Mouse (Mus musculus) forebrain, postnatal 0 days (tissue): Measurements from ENCODE around the gene Lrrc75b. TPM values are rescaled to one million over a fixed set of nuclear protein-coding genes. Genes with fewer than 3 reads are reported as not detected.

ENCODE experiments used
- ATAC-seq: fragments of 200-750 bp; cut with Nextera tagmentation; 2 replicates; pipeline ENCODE4 v1.8.0; 2017; ENCODE audit warnings: mild to moderate bottlenecking, moderate library complexity
- DNase-seq: peaks from one replicate; pipeline ENCODE4 v3.0.0-alpha.2; 2015
- H3K27ac ChIP-seq: fragments of 300-500 bp; sonication (generic); 2 replicates; pipeline ENCODE4 v1.5.1; 2014; ENCODE audit warnings: low read depth, mild to moderate bottlenecking, antibody characterized with exemption, low read length, moderate library complexity, mixed read lengths
- H3K27me3 ChIP-seq: fragments of 300-500 bp; sonication (generic); 2 replicates; pipeline ENCODE4 v1.6.1; 2014; ENCODE audit warnings: mild to moderate bottlenecking, low read length, mixed read lengths; ENCODE audit not compliant: insufficient read depth
- H3K36me3 ChIP-seq: fragments of 300-500 bp; sonication (generic); 2 replicates; pipeline ENCODE4 v1.6.1; 2014; ENCODE audit warnings: mild to moderate bottlenecking, moderate library complexity; ENCODE audit not compliant: insufficient read depth
- H3K4me1 ChIP-seq: fragments of 300-500 bp; sonication (generic); 2 replicates; pipeline ENCODE4 v1.6.1; 2014; ENCODE audit warnings: antibody characterized with exemption; ENCODE audit not compliant: insufficient read depth
- H3K4me2 ChIP-seq: fragments of 300-500 bp; sonication (generic); 2 replicates; pipeline ENCODE4 v1.6.1; 2014; ENCODE audit warnings: low read depth, mild to moderate bottlenecking, moderate library complexity
- H3K4me3 ChIP-seq: fragments of 300-500 bp; sonication (generic); 2 replicates; pipeline ENCODE4 v1.5.1; 2014; ENCODE audit warnings: low read depth, low read length, mixed read lengths
- H3K9ac ChIP-seq: fragments of 300-500 bp; sonication (generic); 2 replicates; pipeline ENCODE4 v1.6.1; 2014; ENCODE audit warnings: mild to moderate bottlenecking
- H3K9me3 ChIP-seq: fragments of 300-500 bp; sonication (generic); 2 replicates; pipeline ENCODE4 v1.6.1; 2016; ENCODE audit warnings: low read length
- CTCF ChIP-seq: sonication (generic); IDR thresholded peaks from 2 replicates; pipeline ENCODE4 v1.5.1; 2016; ENCODE audit warnings: antibody characterized with exemption, control low read depth, low read depth
- WGBS: fragments of 180-500 bp; shearing (Covaris S2); extraction: QIAGEN DNeasy Blood & Tissue Kit; methylation state at CpG from one replicate; pipeline ENCODE4 v1.1.7; 2014; 5-methylcytosine and 5-hydroxymethylcytosine counted together
- polyA plus RNA-seq: library from polyadenylated mRNA; unstranded; fragments of >200 nt; fragmentation: Nextera tagmentation; extraction: Ambion mirVana; gene quantifications from 2 replicates; pipeline ENCODE4 v1.2.1, GENCODE M21; 2015
- total RNA-seq: library from RNA; depleted of rRNA; stranded (reverse); fragments of >200 nt; gene quantifications from 2 replicates; pipeline ENCODE4 v1.2.3, GENCODE M21; 2014; rRNA removed

The Lrrc75b gene
- total RNA-seq (20.0 and 24.2 TPM in 2 replicates), polyA plus RNA-seq (17.9 and 23.2 TPM in 2 replicates)

DNA sequence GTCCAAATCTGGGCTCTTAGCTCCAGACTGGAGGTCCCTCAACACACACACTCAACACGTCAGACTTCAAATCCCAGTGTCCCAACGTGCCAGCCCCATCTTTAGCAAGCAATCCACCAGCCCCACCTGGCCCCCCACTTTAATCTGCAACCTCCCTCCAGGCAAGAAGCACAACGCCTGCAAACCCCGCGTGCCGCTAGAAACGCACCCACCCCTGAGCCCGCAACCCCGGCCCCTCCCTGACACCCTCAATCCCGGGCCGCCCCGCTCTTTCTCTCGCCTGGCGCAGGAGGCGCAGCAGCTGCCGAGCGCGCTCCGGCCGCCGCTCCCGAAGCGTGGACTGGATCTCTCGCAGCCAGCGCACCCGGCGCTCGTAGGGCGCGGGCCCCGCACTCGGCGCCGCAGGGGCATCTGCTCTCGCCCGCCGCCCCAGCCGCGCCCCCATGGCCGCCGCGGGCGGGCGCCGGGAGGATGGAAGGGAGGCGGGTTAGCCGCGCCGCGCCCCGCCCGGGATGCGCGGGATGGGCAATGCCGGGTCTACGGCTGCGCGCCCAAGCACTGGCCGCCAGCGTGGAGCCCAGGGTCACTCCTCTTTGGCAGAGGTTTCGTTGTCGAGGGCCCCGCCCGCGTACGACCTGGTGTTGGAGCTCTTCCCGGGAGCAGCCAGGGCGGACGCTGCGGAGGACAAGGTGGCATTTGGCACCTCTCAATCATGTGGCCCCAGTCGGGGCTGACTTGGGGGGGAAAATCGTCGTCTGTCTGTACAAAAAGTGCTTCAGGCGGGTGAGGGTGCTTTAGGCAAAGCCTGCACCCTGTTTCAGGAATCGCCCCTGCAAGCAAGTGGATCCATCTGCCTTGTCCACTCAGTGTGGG is at the start of gene Lrrc75b:
Lrrc75b (minus strand) TSS at position 655 of the 873 bp plus-strand sequence.
- Histone ChIP-seq H3K4me3 (peak within 1 kb of the TSS; percentile 74), H3K4me1 (0 out of 2 replicates have a peak, but pooled peaks cover 23% of the 10 kb centered on the region), H3K9ac (peak within 1 kb of the TSS; percentile 83), H3K36me3 (peaks cover 12% of the 10 kb centered on the region), H3K9me3 (no peaks in the 10 kb centered on the region), H3K27ac (peak within 1 kb of the TSS; percentile 93), H3K4me2 (peak within 1 kb of the TSS; percentile 94), H3K27me3 (no peaks in the 10 kb centered on the region)
- TF ChIP-seq CTCF: peak; percentile 14; the same call in 1 of the 2 replicates
- DNase-seq: peak; percentile 72
- WGBS: under 1% methylated on average over 74 of the region's 75 CpGs
- peak; percentile 54 for ATAC-seq

GRCm38 (mm10) chr10:75608975-75609374 is 48.8 kb upstream of the Lrrc75b start:
- Histone ChIP-seq H3K4me3 (no peak overlapping the region), H3K4me1 (no peaks in the 10 kb centered on the region), H3K27me3 (no peaks in the 10 kb centered on the region), H3K9me3 (no peaks in the 10 kb centered on the region), H3K9ac (no peak overlapping the region), H3K4me2 (no peak overlapping the region), H3K27ac (no peak overlapping the region), H3K36me3 (no peaks in the 10 kb centered on the region)
- DNase-seq: no peak
- TF ChIP-seq CTCF: no peak
- ATAC-seq: no peak
- 95% methylated on average over 11 of the region's 11 CpGs for WGBS

GRCm38 (mm10) chr10:75607253-75607652 is 47.1 kb upstream of the Lrrc75b start:
- Histone ChIP-seq H3K27ac (no peak overlapping the region), H3K36me3 (no peaks in the 10 kb centered on the region), H3K9me3 (no peaks in the 10 kb centered on the region), H3K27me3 (no peaks in the 10 kb centered on the region), H3K9ac (no peak overlapping the region), H3K4me3 (no peak overlapping the region), H3K4me2 (no peak overlapping the region), H3K4me1 (no peaks in the 10 kb centered on the region)
- ATAC-seq: no peak
- 95% methylated on average over 4 of the region's 4 CpGs for WGBS
- DNase-seq: no peak
- no peak for TF ChIP-seq CTCF

DNA sequence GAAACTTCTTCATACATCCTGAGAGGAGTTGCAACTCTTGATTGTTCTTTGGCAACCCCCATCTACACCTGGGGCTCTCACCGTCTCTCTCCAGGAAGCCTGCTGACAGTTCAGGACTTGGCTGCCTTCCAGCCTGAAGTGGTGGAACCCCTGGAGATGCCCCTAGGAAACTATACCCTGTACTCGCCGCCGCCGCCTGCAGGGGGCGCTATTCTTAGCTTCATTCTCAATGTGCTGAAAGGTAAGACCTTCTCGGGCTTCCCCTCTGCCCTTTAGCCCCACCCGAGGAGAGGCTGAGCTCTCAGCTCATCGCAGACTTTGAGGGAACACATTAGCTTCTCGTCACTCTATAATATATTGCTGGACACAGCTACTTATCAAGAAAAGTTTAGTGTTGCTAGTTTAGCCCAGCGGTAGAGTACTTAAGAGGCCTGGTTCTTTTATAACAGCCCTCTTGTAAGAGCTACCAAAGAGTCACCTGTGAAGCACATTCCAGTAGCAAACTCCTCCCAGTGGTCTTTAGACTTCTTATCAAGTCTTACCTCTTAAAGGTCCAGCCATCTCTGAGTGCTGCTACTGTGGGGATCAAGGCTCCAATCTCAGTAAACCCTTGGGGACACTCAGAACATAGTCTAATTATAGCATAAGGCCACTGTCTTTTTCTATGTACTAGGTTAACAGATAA is 45.2 kb upstream of the Lrrc75b start:
- Histone ChIP-seq H3K4me2 (no peak overlapping the region), H3K9me3 (no peaks in the 10 kb centered on the region), H3K9ac (no peak overlapping the region), H3K27me3 (no peaks in the 10 kb centered on the region), H3K27ac (no peak overlapping the region), H3K4me3 (no peak overlapping the region), H3K4me1 (no peaks in the 10 kb centered on the region), H3K36me3 (no peaks in the 10 kb centered on the region)
- TF ChIP-seq CTCF: peak; percentile 25; the same call in 1 of the 2 replicates
- ATAC-seq: no peak
- no peak for DNase-seq
- 44% methylated on average over 11 of the region's 11 CpGs for WGBS

DNA sequence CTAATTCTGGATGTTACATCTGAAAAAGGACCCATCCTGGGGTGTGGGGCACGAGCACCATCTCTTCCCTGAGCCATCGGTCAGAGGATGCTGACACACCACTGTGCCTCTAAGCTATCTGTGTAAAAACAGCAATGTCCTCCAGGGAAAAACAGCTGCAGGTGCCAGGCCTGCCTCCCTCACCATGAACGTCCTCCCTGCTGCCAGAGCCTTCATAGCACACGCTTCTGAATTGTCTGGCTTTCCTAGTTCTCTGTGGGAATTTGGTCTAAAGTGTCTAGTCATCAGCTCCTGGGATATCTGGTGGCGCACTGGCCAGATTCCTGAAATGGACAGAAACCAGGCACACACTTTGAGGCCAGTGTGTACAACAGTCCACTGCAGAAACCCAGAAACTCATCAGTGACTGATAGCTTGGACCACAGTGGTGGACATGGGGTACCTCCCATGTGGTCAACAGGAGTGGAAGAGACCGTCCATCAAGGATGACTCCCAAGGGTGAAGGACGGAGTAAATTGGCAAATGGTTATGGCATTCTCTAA is 40.1 kb upstream of the Lrrc75b start:
- Histone ChIP-seq H3K9ac (no peak overlapping the region), H3K27ac (no peak overlapping the region), H3K4me1 (no peaks in the 10 kb centered on the region), H3K9me3 (no peaks in the 10 kb centered on the region), H3K4me2 (no peak overlapping the region), H3K4me3 (no peak overlapping the region), H3K36me3 (no peaks in the 10 kb centered on the region), H3K27me3 (no peaks in the 10 kb centered on the region)
- no peak for TF ChIP-seq CTCF
- DNase-seq (no peak), ATAC-seq (no peak)
- 85% methylated on average over 7 of the region's 7 CpGs for WGBS

DNA sequence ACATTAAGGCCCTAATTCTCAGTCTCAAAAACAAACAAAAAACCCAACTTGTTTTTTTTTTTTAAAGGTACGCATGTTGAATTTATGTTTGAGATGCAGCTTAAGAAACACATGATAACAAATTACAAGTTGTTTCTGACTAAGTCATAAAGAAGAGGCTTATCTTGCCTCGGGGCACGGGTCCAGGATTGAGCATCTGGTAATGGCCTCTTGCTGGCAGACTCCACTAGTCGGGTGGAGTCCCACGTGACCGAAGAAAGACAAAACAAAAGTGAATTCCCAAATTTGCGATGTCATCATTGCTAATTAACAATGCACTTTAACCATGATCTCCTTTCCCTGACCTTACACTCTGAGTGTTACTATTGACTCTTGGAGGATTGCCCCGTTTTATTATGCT is 35.9 kb upstream of the Lrrc75b start:
- no peak for TF ChIP-seq CTCF
- no peak for ATAC-seq
- WGBS: 62% methylated on average over 8 of the region's 8 CpGs

More for the DNA sequence above, 35.9 kb upstream of the Lrrc75b start:
- Histone ChIP-seq H3K27ac (no peak overlapping the region), H3K4me1 (no peaks in the 10 kb centered on the region), H3K4me3 (no peak overlapping the region), H3K27me3 (no peaks in the 10 kb centered on the region), H3K4me2 (no peak overlapping the region), H3K36me3 (no peaks in the 10 kb centered on the region), H3K9ac (no peak overlapping the region), H3K9me3 (no peaks in the 10 kb centered on the region)
- peak; percentile 9 for DNase-seq
